In the genomic region with DNA sequence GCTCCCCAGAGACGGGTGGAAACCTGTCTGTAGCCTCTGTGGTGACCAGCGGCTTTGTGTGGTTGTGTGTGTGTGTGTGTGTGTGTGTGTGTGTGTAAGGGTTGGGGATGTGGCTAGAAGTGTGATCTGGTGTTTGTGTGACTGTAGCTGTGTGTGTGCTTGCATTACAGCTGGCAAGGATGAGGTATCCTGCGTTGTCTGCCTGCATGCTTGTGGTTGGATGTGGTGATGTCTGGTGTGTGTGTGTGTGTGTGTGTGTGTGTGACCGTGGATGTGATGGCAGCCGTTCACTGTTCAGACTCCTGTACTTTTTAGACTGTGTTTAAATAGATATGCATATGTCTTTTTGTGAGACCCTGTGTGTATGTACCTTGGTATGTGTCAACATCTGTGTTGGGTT, we compare ENCODE assay signal across 8 mouse cellular contexts. TPM values are rescaled to one million over a fixed set of nuclear protein-coding genes. Genes with fewer than 3 reads are reported as not detected.
DNase-seq lines count a peak whose midpoint lies in the region; ATAC-seq and TF ChIP-seq lines count a peak whose summit lies in the region.

No protein-coding gene starts in this region.

- H3K4me3 ChIP-seq in heart, embryonic 15.5 days = peak overlapping the region; percentile 83
- H3K4me3 ChIP-seq in embryonic facial prominence, embryonic 14.5 days (ENCODE audit: low read depth, low read length) = peak overlapping the region; percentile 72
- peak overlapping the region; percentile 85 for H3K4me3 ChIP-seq in limb, embryonic 14.5 days (replicated peaks; ENCODE audit: low read length)
- H3K4me3 ChIP-seq in stomach, postnatal 0 days (ENCODE audit: low read depth, low read length) = peak overlapping the region; percentile 81

- no peaks in the 10 kb centered on the region for H3K9me3 ChIP-seq in heart, embryonic 15.5 days (replicated peaks)
- no peaks in the 10 kb centered on the region for H3K9me3 ChIP-seq in embryonic facial prominence, embryonic 14.5 days (ENCODE audit: control insufficient read depth, low read length)
- no peaks in the 10 kb centered on the region for H3K9me3 ChIP-seq in limb, embryonic 14.5 days (ENCODE audit: control insufficient read depth, low read length)
- no peaks in the 10 kb centered on the region for H3K9me3 ChIP-seq in stomach, postnatal 0 days (ENCODE audit: control insufficient read depth, low read length)

- no peak for TF ChIP-seq EP300 in stomach, postnatal 0 days (optimal IDR thresholded peaks at IDR 0.05)

- ATAC-seq in heart, embryonic 15.5 days (replicated peaks; ENCODE audit: insufficient number of reproducible peaks, insufficient read depth, low FRiP score, low read depth) = no peak
- no peak for ATAC-seq in embryonic facial prominence, embryonic 14.5 days (ENCODE audit: low read depth)
- ATAC-seq in limb, embryonic 14.5 days (ENCODE audit: low FRiP score, low read depth) = no peak
- no peak for ATAC-seq in stomach, postnatal 0 days (ENCODE audit: low FRiP score, low TSS enrichment)
- ATAC-seq in activated CD4-positive, CD25-positive, alpha-beta regulatory T cell, adult 4 months = no peak

- H3K27ac ChIP-seq in heart, embryonic 15.5 days = no peak overlapping the region
- peak overlapping the region; percentile 91 for H3K27ac ChIP-seq in embryonic facial prominence, embryonic 14.5 days (replicated peaks; ENCODE audit: low read depth, low read length)
- H3K27ac ChIP-seq in limb, embryonic 14.5 days (replicated peaks; ENCODE audit: low read depth, low read length) = peak overlapping the region; percentile 90
- H3K27ac ChIP-seq in stomach, postnatal 0 days (replicated peaks) = peak overlapping the region; percentile 87

- TF ChIP-seq CTCF in stomach, postnatal 0 days (IDR thresholded peaks at IDR 0.05; ENCODE audit: low read depth) = no peak

- H3K4me2 ChIP-seq in heart, embryonic 15.5 days = peak overlapping the region; percentile 95
- H3K4me2 ChIP-seq in embryonic facial prominence, embryonic 14.5 days (ENCODE audit: low read depth, low read length) = peak overlapping the region; percentile 90
- peak overlapping the region; percentile 92 for H3K4me2 ChIP-seq in limb, embryonic 14.5 days (replicated peaks; ENCODE audit: low read depth, low read length, severe bottlenecking)
- peak overlapping the region; percentile 72 for H3K4me2 ChIP-seq in stomach, postnatal 0 days (replicated peaks; ENCODE audit: low read depth)

- H3K4me1 ChIP-seq in heart, embryonic 15.5 days (replicated peaks) = peaks cover 28% of the 10 kb centered on the region
- H3K4me1 ChIP-seq in embryonic facial prominence, embryonic 14.5 days (ENCODE audit: control insufficient read depth, insufficient read depth, low read length) = peaks cover 24% of the 10 kb centered on the region
- peaks cover 20% of the 10 kb centered on the region for H3K4me1 ChIP-seq in limb, embryonic 14.5 days (ENCODE audit: control insufficient read depth, insufficient read depth, low read length)
- 0 out of 2 replicates have a peak, but pooled peaks cover 2% of the 10 kb centered on the region for H3K4me1 ChIP-seq in stomach, postnatal 0 days (replicated peaks; ENCODE audit: control insufficient read depth, insufficient read depth)

- no peak for DNase-seq in heart, adult 8-10 months (ENCODE audit: low spot score)
- peak; percentile 48 for DNase-seq in CD4-positive helper T cell, adult 2 months (ENCODE audit: low read depth, low spot score)
- DNase-seq in embryonic facial prominence, embryonic 14.5 days (ENCODE audit: low spot score) = peak; percentile 50
- DNase-seq in limb, embryonic 14.5 days (ENCODE audit: low spot score) = no peak
- no peak for DNase-seq in stomach, postnatal 0 days (ENCODE audit: low spot score)
- no peak for DNase-seq in layer of hippocampus, postnatal 25 days (ENCODE audit: extremely low spot score in 1 of 2, low spot score in 1 of 2)

- no peaks in the 10 kb centered on the region; the same call in 1 of the 2 replicates for H3K36me3 ChIP-seq in heart, embryonic 15.5 days
- H3K36me3 ChIP-seq in embryonic facial prominence, embryonic 14.5 days (ENCODE audit: control insufficient read depth, insufficient read depth, low read length) = peaks cover 30% of the 10 kb centered on the region
- H3K36me3 ChIP-seq in limb, embryonic 14.5 days (ENCODE audit: control insufficient read depth, insufficient read depth, low read length) = peaks cover 36% of the 10 kb centered on the region
- 0 out of 2 replicates have a peak, but pooled peaks cover 2% of the 10 kb centered on the region for H3K36me3 ChIP-seq in stomach, postnatal 0 days (ENCODE audit: control insufficient read depth, insufficient read depth, low read length)

- H3K9ac ChIP-seq in heart, embryonic 15.5 days = peak overlapping the region; percentile 87
- H3K9ac ChIP-seq in embryonic facial prominence, embryonic 14.5 days (ENCODE audit: low read depth, low read length) = peak overlapping the region; percentile 94
- H3K9ac ChIP-seq in limb, embryonic 14.5 days (ENCODE audit: low read depth, low read length, severe bottlenecking) = peak overlapping the region; percentile 90
- H3K9ac ChIP-seq in stomach, postnatal 0 days (ENCODE audit: low read length) = peak overlapping the region; percentile 92

- TF ChIP-seq POLR2A in limb, embryonic 14.5 days (IDR thresholded peaks at IDR 0.05; ENCODE audit: borderline replicate concordance, extremely low read depth, insufficient read depth, insufficient read length) = no peak

- 37% methylated on average over 5 of the region's 5 CpGs for WGBS in heart, embryonic 15.5 days
- WGBS in embryonic facial prominence, embryonic 14.5 days = 12% methylated on average over 5 of the region's 5 CpGs
- 35% methylated on average over 5 of the region's 5 CpGs for WGBS in limb, embryonic 14.5 days
- WGBS in stomach, postnatal 0 days = 16% methylated on average over 5 of the region's 5 CpGs

- H3K27me3 ChIP-seq in heart, embryonic 15.5 days = no peaks in the 10 kb centered on the region
- no peaks in the 10 kb centered on the region for H3K27me3 ChIP-seq in embryonic facial prominence, embryonic 14.5 days (replicated peaks; ENCODE audit: control insufficient read depth, insufficient read depth, low read length)
- no peaks in the 10 kb centered on the region for H3K27me3 ChIP-seq in limb, embryonic 14.5 days (ENCODE audit: control insufficient read depth, insufficient read depth, low read length)
- no peaks in the 10 kb centered on the region for H3K27me3 ChIP-seq in stomach, postnatal 0 days (ENCODE audit: control insufficient read depth, insufficient read depth, low read length)

RNA-seq across cellular contexts. Expression of gene Numbl, which starts 1.5 kb away (rescaled TPM):
- polyA plus RNA-seq in heart, embryonic 15.5 days (2015; fragmentation: Nextera tagmentation; extraction: Ambion mirVana) = 9.2 and 13.8 TPM in 2 replicates
- 1 to 10 TPM; 3.4 to 5.0 (median 4.1) TPM for total RNA-seq in heart, adult 8-10 months (2022)
- polyA plus RNA-seq in embryonic facial prominence, embryonic 14.5 days (2014; fragmentation: Nextera tagmentation; extraction: Ambion mirVana) = 25.1 and 28.4 TPM in 2 replicates
- polyA plus RNA-seq in limb, embryonic 14.5 days (2012; rRNA removed) = 83.6 and 119 TPM in 2 replicates
- polyA plus RNA-seq in limb, embryonic 14.5 days (2014; fragmentation: Nextera tagmentation; extraction: Ambion mirVana) = 25.2 and 26.6 TPM in 2 replicates
- polyA plus RNA-seq in stomach, postnatal 0 days (2015; fragmentation: Nextera tagmentation; extraction: Ambion mirVana) = 12.8 and 14.6 TPM in 2 replicates
- polyA plus RNA-seq in activated CD4-positive, CD25-positive, alpha-beta regulatory T cell, adult 4 months (2017; shearing (Covaris generic)) = not detected
- 100 to 1,000 TPM; 147 to 149 TPM for total RNA-seq in layer of hippocampus, postnatal 25 days (2021)

RNA-seq across cellular contexts. Expression of gene Coq8b, which starts 26.9 kb away (rescaled TPM):
- polyA plus RNA-seq in heart, embryonic 15.5 days (2015; fragmentation: Nextera tagmentation; extraction: Ambion mirVana) = 13.9 and 14.7 TPM in 2 replicates
- total RNA-seq in heart, adult 8-10 months (2022) = 10 to 100 TPM in 2 of 4 experiments, 1 to 10 TPM in 2; 9.0 to 12.6 (median 10.1) TPM
- 16.8 and 18.2 TPM in 2 replicates for polyA plus RNA-seq in embryonic facial prominence, embryonic 14.5 days (2014; fragmentation: Nextera tagmentation; extraction: Ambion mirVana)
- 43.4 and 58.3 TPM in 2 replicates for polyA plus RNA-seq in limb, embryonic 14.5 days (2012; rRNA removed)
- 15.5 and 16.5 TPM in 2 replicates for polyA plus RNA-seq in limb, embryonic 14.5 days (2014; fragmentation: Nextera tagmentation; extraction: Ambion mirVana)
- polyA plus RNA-seq in stomach, postnatal 0 days (2015; fragmentation: Nextera tagmentation; extraction: Ambion mirVana) = 25.0 and 26.6 TPM in 2 replicates
- polyA plus RNA-seq in activated CD4-positive, CD25-positive, alpha-beta regulatory T cell, adult 4 months (2017; shearing (Covaris generic)) = 10 to 100 TPM in 1 of 2 experiments, 1 to 10 TPM in 1; 6.3 to 12.5 TPM
- 10 to 100 TPM; 33.8 to 36.0 TPM for total RNA-seq in layer of hippocampus, postnatal 25 days (2021)

RNA-seq across cellular contexts. Expression of gene Itpkc, which starts 31.3 kb away (rescaled TPM):
- polyA plus RNA-seq in heart, embryonic 15.5 days (2015; fragmentation: Nextera tagmentation; extraction: Ambion mirVana) = 2.4 and 2.8 TPM in 2 replicates
- 1 to 10 TPM; 4.6 to 6.2 (median 4.8) TPM for total RNA-seq in heart, adult 8-10 months (2022)
- polyA plus RNA-seq in embryonic facial prominence, embryonic 14.5 days (2014; fragmentation: Nextera tagmentation; extraction: Ambion mirVana) = 8.1 and 8.7 TPM in 2 replicates
- polyA plus RNA-seq in limb, embryonic 14.5 days (2012; rRNA removed) = 13.0 and 15.5 TPM in 2 replicates
- 9.6 and 11.5 TPM in 2 replicates for polyA plus RNA-seq in limb, embryonic 14.5 days (2014; fragmentation: Nextera tagmentation; extraction: Ambion mirVana)
- polyA plus RNA-seq in stomach, postnatal 0 days (2015; fragmentation: Nextera tagmentation; extraction: Ambion mirVana) = 11.6 and 12.2 TPM in 2 replicates
- polyA plus RNA-seq in activated CD4-positive, CD25-positive, alpha-beta regulatory T cell, adult 4 months (2017; shearing (Covaris generic)) = 1 to 10 TPM; 1.3 to 1.5 TPM
- 1 to 10 TPM; 7.2 to 8.3 TPM for total RNA-seq in layer of hippocampus, postnatal 25 days (2021)

Comparison
In these comparisons a context has a peak if more than half of its experiments do, and no peak if none do; other contexts are left out.
1. DNase-seq: peak in CD4-positive helper T cell, adult 2 months (single experiment) and embryonic facial prominence, embryonic 14.5 days (single experiment); none in heart, adult 8-10 months (single experiment), limb, embryonic 14.5 days (single experiment), stomach, postnatal 0 days (single experiment) and layer of hippocampus, postnatal 25 days (0 of 2).
2. Peak in every context shown above with its lines, with median percentiles within 50 percentile points of each other: H3K4me2 ChIP-seq, H3K4me3 ChIP-seq and H3K9ac ChIP-seq.